Mouse (Mus musculus): ENCODE results near the gene Rgs2. TPM values are rescaled to one million over a fixed set of nuclear protein-coding genes. Genes with fewer than 3 reads are reported as not detected.
A peak's percentile ranks its signal among the peaks of the same experiment; 100 is the strongest.

Gene Rgs2
- polyA plus RNA-seq, 1 experiment from 2014 or later: 57.6 TPM

- Histone ChIP-seq H3K27ac (peak overlapping the region; percentile 65; the same call in 1 of the 2 replicates), H3K4me3 (replicated peaks) (peak overlapping the region; percentile 66)
These were observed 545 bp downstream of the Rgs2 start for GRCm38 (mm10) chr1:144003416-144003815.

GRCm38 (mm10) chr1:144002715-144003066, 1.3 kb downstream of the Rgs2 start:
- ATAC-seq (ENCODE audit: insufficient read depth, low FRiP score, low read depth): no peak
- H3K4me2 ChIP-seq: peak overlapping the region; percentile 83
- peak overlapping the region; percentile 21; the same call in 1 of the 2 replicates for H3K27ac ChIP-seq
- H3K4me3 ChIP-seq (replicated peaks): peak overlapping the region; percentile 66
- no peaks in the 10 kb centered on the region for H3K9me3 ChIP-seq
- no peaks in the 10 kb centered on the region for H3K36me3 ChIP-seq
- WGBS: 62% methylated on average over 4 of the region's 4 CpGs
- H3K27me3 ChIP-seq (replicated peaks): no peaks in the 10 kb centered on the region
- no peak overlapping the region for H3K9ac ChIP-seq
- H3K4me1 ChIP-seq: 0 out of 2 replicates have a peak, but pooled peaks cover 4% of the 10 kb centered on the region

More at GRCm38 (mm10) chr1:144003416-144003815, 545 bp downstream of the Rgs2 start:
- 0 out of 2 replicates have a peak, but pooled peaks cover 4% of the 10 kb centered on the region for H3K4me1 ChIP-seq
- H3K36me3 ChIP-seq: no peaks in the 10 kb centered on the region
- no peaks in the 10 kb centered on the region for H3K9me3 ChIP-seq
- peak overlapping the region; percentile 62 for H3K9ac ChIP-seq
- peak overlapping the region; percentile 83 for H3K4me2 ChIP-seq
- no peak for ATAC-seq (ENCODE audit: insufficient read depth, low FRiP score, low read depth)
- WGBS: 7% methylated on average over 10 of the region's 10 CpGs
- H3K27me3 ChIP-seq (replicated peaks): no peaks in the 10 kb centered on the region

GRCm38 (mm10) chr1:144002036-144002714, 1.8 kb downstream of the Rgs2 start:
- peak overlapping the region; percentile 66 for H3K4me3 ChIP-seq (replicated peaks)
- WGBS: 81% methylated on average over 6 of the region's 6 CpGs
- peak overlapping the region; percentile 83 for H3K4me2 ChIP-seq
- no peak overlapping the region for H3K9ac ChIP-seq
- no peak for ATAC-seq (ENCODE audit: insufficient read depth, low FRiP score, low read depth)
- H3K27me3 ChIP-seq (replicated peaks): no peaks in the 10 kb centered on the region
- H3K27ac ChIP-seq: no peak overlapping the region
- no peaks in the 10 kb centered on the region for H3K36me3 ChIP-seq
- no peaks in the 10 kb centered on the region for H3K9me3 ChIP-seq
- H3K4me1 ChIP-seq: 0 out of 2 replicates have a peak, but pooled peaks cover 4% of the 10 kb centered on the region

- no peak for ATAC-seq (ENCODE audit: insufficient read depth, low FRiP score, low read depth)
- no peak overlapping the region for H3K4me2 ChIP-seq
- H3K9ac ChIP-seq: no peak overlapping the region
- no peaks in the 10 kb centered on the region for H3K36me3 ChIP-seq
- no peaks in the 10 kb centered on the region for H3K27me3 ChIP-seq (replicated peaks)
- H3K27ac ChIP-seq: no peak overlapping the region
- 0 out of 2 replicates have a peak, but pooled peaks cover 4% of the 10 kb centered on the region for H3K4me1 ChIP-seq
- no peaks in the 10 kb centered on the region for H3K9me3 ChIP-seq
- WGBS: 85% methylated on average over 4 of the region's 4 CpGs
- no peak overlapping the region for H3K4me3 ChIP-seq (replicated peaks)
These were observed 3.7 kb downstream of the Rgs2 start for GRCm38 (mm10) chr1:144000246-144000645.

- Histone ChIP-seq H3K27ac (no peak overlapping the region), H3K4me2 (no peak overlapping the region), H3K9me3 (no peaks in the 10 kb centered on the region), H3K9ac (no peak overlapping the region), H3K36me3 (no peaks in the 10 kb centered on the region), H3K4me1 (0 out of 2 replicates have a peak, but pooled peaks cover 4% of the 10 kb centered on the region), H3K4me3 (replicated peaks) (no peak overlapping the region), H3K27me3 (replicated peaks) (no peaks in the 10 kb centered on the region)
- 71% methylated on average over 7 of the region's 7 CpGs for WGBS
- no peak for ATAC-seq (ENCODE audit: insufficient read depth, low FRiP score, low read depth)
These were observed 4.5 kb downstream of the Rgs2 start for GRCm38 (mm10) chr1:143999371-143999920.

- ATAC-seq (ENCODE audit: insufficient read depth, low FRiP score, low read depth): no peak
- H3K4me1 ChIP-seq: no peaks in the 10 kb centered on the region
- no peak overlapping the region for H3K9ac ChIP-seq
- no peak overlapping the region for H3K4me3 ChIP-seq (replicated peaks)
- WGBS: 71% methylated on average over 1 of the region's 1 CpGs
- H3K36me3 ChIP-seq: no peaks in the 10 kb centered on the region
- H3K27me3 ChIP-seq (replicated peaks): no peaks in the 10 kb centered on the region
- no peaks in the 10 kb centered on the region for H3K9me3 ChIP-seq
- no peak overlapping the region for H3K4me2 ChIP-seq
- H3K27ac ChIP-seq: no peak overlapping the region
These were observed 10.9 kb downstream of the Rgs2 start for GRCm38 (mm10) chr1:143993026-143993425.

GRCm38 (mm10) chr1:143992528-143992927, 11.4 kb downstream of the Rgs2 start:
- H3K27me3 ChIP-seq (replicated peaks): no peaks in the 10 kb centered on the region
- no peak overlapping the region for H3K4me3 ChIP-seq (replicated peaks)
- no peaks in the 10 kb centered on the region for H3K36me3 ChIP-seq
- H3K4me2 ChIP-seq: no peak overlapping the region
- H3K4me1 ChIP-seq: no peaks in the 10 kb centered on the region
- H3K27ac ChIP-seq: no peak overlapping the region
- ATAC-seq (ENCODE audit: insufficient read depth, low FRiP score, low read depth): no peak
- 67% methylated on average over 2 of the region's 2 CpGs for WGBS
- H3K9me3 ChIP-seq: no peaks in the 10 kb centered on the region
- H3K9ac ChIP-seq: no peak overlapping the region

GRCm38 (mm10) chr1:143990263-143990662, 13.7 kb downstream of the Rgs2 start:
- WGBS: 36% methylated on average over 5 of the region's 5 CpGs

GRCm38 (mm10) chr1:143989773-143990172, 14.2 kb downstream of the Rgs2 start:
- H3K27me3 ChIP-seq (replicated peaks): no peaks in the 10 kb centered on the region

More at GRCm38 (mm10) chr1:143990263-143990662, 13.7 kb downstream of the Rgs2 start:
- H3K36me3 ChIP-seq: no peaks in the 10 kb centered on the region
- H3K4me3 ChIP-seq (replicated peaks): no peak overlapping the region
- no peak overlapping the region for H3K4me2 ChIP-seq
- no peak overlapping the region for H3K27ac ChIP-seq
- no peak for ATAC-seq (ENCODE audit: insufficient read depth, low FRiP score, low read depth)
- H3K9ac ChIP-seq: no peak overlapping the region
- H3K4me1 ChIP-seq: no peaks in the 10 kb centered on the region
- no peaks in the 10 kb centered on the region for H3K27me3 ChIP-seq (replicated peaks)
- H3K9me3 ChIP-seq: no peaks in the 10 kb centered on the region

GRCm38 (mm10) chr1:143988756-143989155, 15.2 kb downstream of the Rgs2 start:
- H3K9ac ChIP-seq: no peak overlapping the region
- H3K4me2 ChIP-seq: no peak overlapping the region
- no peaks in the 10 kb centered on the region for H3K4me1 ChIP-seq
- H3K36me3 ChIP-seq: no peaks in the 10 kb centered on the region
- no peaks in the 10 kb centered on the region for H3K27me3 ChIP-seq (replicated peaks)
- H3K27ac ChIP-seq: no peak overlapping the region
- no peak overlapping the region for H3K4me3 ChIP-seq (replicated peaks)
- H3K9me3 ChIP-seq: no peaks in the 10 kb centered on the region
- WGBS: 46% methylated on average over 6 of the region's 6 CpGs
- no peak for ATAC-seq (ENCODE audit: insufficient read depth, low FRiP score, low read depth)

More at GRCm38 (mm10) chr1:143989773-143990172, 14.2 kb downstream of the Rgs2 start:
- Histone ChIP-seq H3K9me3 (no peaks in the 10 kb centered on the region), H3K4me1 (no peaks in the 10 kb centered on the region), H3K9ac (no peak overlapping the region), H3K27ac (no peak overlapping the region), H3K36me3 (no peaks in the 10 kb centered on the region), H3K4me3 (replicated peaks) (no peak overlapping the region), H3K4me2 (no peak overlapping the region)
- no peak for ATAC-seq (ENCODE audit: insufficient read depth, low FRiP score, low read depth)
- 40% methylated on average over 4 of the region's 5 CpGs for WGBS

- H3K27ac ChIP-seq: no peak overlapping the region
- no peaks in the 10 kb centered on the region for H3K27me3 ChIP-seq (replicated peaks)
- H3K4me2 ChIP-seq: no peak overlapping the region
- H3K36me3 ChIP-seq: no peaks in the 10 kb centered on the region
- no peak for ATAC-seq (ENCODE audit: insufficient read depth, low FRiP score, low read depth)
- no peaks in the 10 kb centered on the region for H3K4me1 ChIP-seq
- 80% methylated on average over 6 of the region's 6 CpGs for WGBS
- no peak overlapping the region for H3K9ac ChIP-seq
- no peaks in the 10 kb centered on the region for H3K9me3 ChIP-seq
- no peak overlapping the region for H3K4me3 ChIP-seq (replicated peaks)
These were observed 18.9 kb downstream of the Rgs2 start for GRCm38 (mm10) chr1:143984988-143985625.

GRCm38 (mm10) chr1:143982765-143983312, 21.1 kb downstream of the Rgs2 start:
- Histone ChIP-seq H3K9me3 (no peaks in the 10 kb centered on the region), H3K4me3 (replicated peaks) (no peak overlapping the region), H3K4me2 (no peak overlapping the region), H3K4me1 (no peaks in the 10 kb centered on the region), H3K27me3 (replicated peaks) (no peaks in the 10 kb centered on the region), H3K9ac (no peak overlapping the region), H3K27ac (no peak overlapping the region), H3K36me3 (no peaks in the 10 kb centered on the region)
- no peak for ATAC-seq (ENCODE audit: insufficient read depth, low FRiP score, low read depth)
- 35% methylated on average over 3 of the region's 3 CpGs for WGBS
